Mouse (Mus musculus): ENCODE data around the gene Lrrc27.

The Lrrc27 gene

GRCm38 (mm10) chr7:139226416-139226815 is 13.6 kb downstream of the Lrrc27 start:
- in situ Hi-C loops (cut with MboI; ENCODE audit: low pct_unique_long_range_greater_than_20kb in 1 of 2, low sequenced_read_pairs in 2 of 2, unreplicated experiment in 1 of 2) = no loop called here

GRCm38 (mm10) chr7:139228447-139229171 is 15.8 kb downstream of the Lrrc27 start:
- in situ Hi-C loops (cut with MboI; ENCODE audit: low pct_unique_long_range_greater_than_20kb in 1 of 2, low sequenced_read_pairs in 2 of 2, unreplicated experiment in 1 of 2) = no loop called here

GRCm38 (mm10) chr7:139229837-139230236 is 17.0 kb downstream of the Lrrc27 start:
- in situ Hi-C loops (cut with MboI; ENCODE audit: low pct_unique_long_range_greater_than_20kb in 1 of 2, low sequenced_read_pairs in 2 of 2, unreplicated experiment in 1 of 2) = loop anchor here in 1 of 2 experiments (5.0 to 10.0 kb wide), 2 partner anchors 72 to 245 kb away; no protein-coding TSS in a partner anchor

- in situ Hi-C loops (cut with MboI; ENCODE audit: low pct_unique_long_range_greater_than_20kb in 1 of 2, low sequenced_read_pairs in 2 of 2, unreplicated experiment in 1 of 2) = loop anchor here in 1 of 2 experiments (5.0 to 10.0 kb wide), 2 partner anchors 72 to 245 kb away; no protein-coding TSS in a partner anchor
Observed at GRCm38 (mm10) chr7:139230241-139230640, 17.5 kb downstream of the Lrrc27 start.

GRCm38 (mm10) chr7:139233714-139234113 is 20.9 kb downstream of the Lrrc27 start:
- in situ Hi-C loops (cut with MboI; ENCODE audit: low pct_unique_long_range_greater_than_20kb in 1 of 2, low sequenced_read_pairs in 2 of 2, unreplicated experiment in 1 of 2) = loop anchor here in 1 of 2 experiments (5.0 to 10.0 kb wide), 2 partner anchors 69 to 241 kb away; no protein-coding TSS in a partner anchor

- in situ Hi-C loops (cut with MboI; ENCODE audit: low pct_unique_long_range_greater_than_20kb in 1 of 2, low sequenced_read_pairs in 2 of 2, unreplicated experiment in 1 of 2) = loop anchor here (5.0 to 10.0 kb wide), 3 partner anchors 58 to 240 kb away; no protein-coding TSS in a partner anchor
Observed at GRCm38 (mm10) chr7:139234426-139235188, 21.8 kb downstream of the Lrrc27 start.

- in situ Hi-C loops (cut with MboI; ENCODE audit: low pct_unique_long_range_greater_than_20kb in 1 of 2, low sequenced_read_pairs in 2 of 2, unreplicated experiment in 1 of 2) = loop anchor here (5.0 to 10.0 kb wide), 2 partner anchors 56 to 239 kb away; no protein-coding TSS in a partner anchor
Observed at GRCm38 (mm10) chr7:139235651-139236358, 23.0 kb downstream of the Lrrc27 start.

- in situ Hi-C loops (cut with MboI; ENCODE audit: low pct_unique_long_range_greater_than_20kb in 1 of 2, low sequenced_read_pairs in 2 of 2, unreplicated experiment in 1 of 2) = loop anchor here (5.0 to 10.0 kb wide), 2 partner anchors 53 to 235 kb away; no protein-coding TSS in a partner anchor
Observed at GRCm38 (mm10) chr7:139239432-139239831, 26.6 kb downstream of the Lrrc27 start.

GRCm38 (mm10) chr7:139246086-139246485 is 33.3 kb downstream of the Lrrc27 start:
- in situ Hi-C loops (cut with MboI; ENCODE audit: low pct_unique_long_range_greater_than_20kb in 1 of 2, low sequenced_read_pairs in 2 of 2, unreplicated experiment in 1 of 2) = no loop called here

GRCm38 (mm10) chr7:139246931-139247880 is 34.4 kb downstream of the Lrrc27 start:
- in situ Hi-C loops (cut with MboI; ENCODE audit: low pct_unique_long_range_greater_than_20kb in 1 of 2, low sequenced_read_pairs in 2 of 2, unreplicated experiment in 1 of 2) = no loop called here

- in situ Hi-C loops (cut with MboI; ENCODE audit: low pct_unique_long_range_greater_than_20kb in 1 of 2, low sequenced_read_pairs in 2 of 2, unreplicated experiment in 1 of 2) = no loop called here
Observed at GRCm38 (mm10) chr7:139247881-139248614, 35.3 kb downstream of the Lrrc27 start, which contains the start of gene Pwwp2b. Gene Pwwp2b (plus strand): TSS chr7:139248482.

- in situ Hi-C loops (cut with MboI; ENCODE audit: low pct_unique_long_range_greater_than_20kb in 1 of 2, low sequenced_read_pairs in 2 of 2, unreplicated experiment in 1 of 2) = no loop called here
Observed at GRCm38 (mm10) chr7:139248615-139249405, 36.0 kb downstream of the Lrrc27 start.

GRCm38 (mm10) chr7:139249406-139250210 is 36.8 kb downstream of the Lrrc27 start:
- in situ Hi-C loops (cut with MboI; ENCODE audit: low pct_unique_long_range_greater_than_20kb in 1 of 2, low sequenced_read_pairs in 2 of 2, unreplicated experiment in 1 of 2) = no loop called here

GRCm38 (mm10) chr7:139251881-139252301 is 39.1 kb downstream of the Lrrc27 start:
- in situ Hi-C loops (cut with MboI; ENCODE audit: low pct_unique_long_range_greater_than_20kb in 1 of 2, low sequenced_read_pairs in 2 of 2, unreplicated experiment in 1 of 2) = no loop called here

GRCm38 (mm10) chr7:139252566-139252965 is 39.8 kb downstream of the Lrrc27 start:
- in situ Hi-C loops (cut with MboI; ENCODE audit: low pct_unique_long_range_greater_than_20kb in 1 of 2, low sequenced_read_pairs in 2 of 2, unreplicated experiment in 1 of 2) = no loop called here
